Mouse (Mus musculus): Measurements from ENCODE around the gene Duxbl3.
"Not testable (repeated sequence)": the region's sequence is repeated elsewhere in the genome, so short reads cannot be mapped to it uniquely, and the experiment has no call there.

The Duxbl3 gene

GRCm38 (mm10) chr14:26257756-26258617 lies at the start of gene Duxbl3:
Duxbl3 (plus strand) TSS chr14:26257962.
- not testable (repeated sequence) for DNase-seq (ENCODE audit: low spot score)

- DNase-seq (ENCODE audit: low spot score), result not testable (repeated sequence)
Observed at GRCm38 (mm10) chr14:26216233-26217000, 41.3 kb upstream of the Duxbl3 start.

GRCm38 (mm10) chr14:26237183-26237582 lies 20.6 kb upstream of the Duxbl3 start:
- DNase-seq (ENCODE audit: low spot score), result not testable (repeated sequence)

GRCm38 (mm10) chr14:26258729-26259128 lies 967 bp downstream of the Duxbl3 start:
- not testable (repeated sequence) for DNase-seq (ENCODE audit: low spot score)

- DNase-seq (ENCODE audit: low spot score), result not testable (repeated sequence)
Observed at GRCm38 (mm10) chr14:26286737-26287136, 29.0 kb downstream of the Duxbl3 start.

- no peak for DNase-seq (ENCODE audit: low spot score)
Observed at GRCm38 (mm10) chr14:26293859-26294258, 36.1 kb downstream of the Duxbl3 start.

- no peak for DNase-seq (ENCODE audit: low spot score)
Observed at GRCm38 (mm10) chr14:26297055-26297454, 39.3 kb downstream of the Duxbl3 start.

GRCm38 (mm10) chr14:26297484-26297883 lies 39.7 kb downstream of the Duxbl3 start:
- DNase-seq (ENCODE audit: low spot score), result no peak

GRCm38 (mm10) chr14:26303111-26303510 lies 45.3 kb downstream of the Duxbl3 start:
- peak; percentile 6 for DNase-seq (ENCODE audit: low spot score)

- no peak for DNase-seq (ENCODE audit: low spot score)
Observed at GRCm38 (mm10) chr14:26306032-26306431, 48.3 kb downstream of the Duxbl3 start.

- DNase-seq (ENCODE audit: low spot score), result no peak
Observed at GRCm38 (mm10) chr14:26308813-26309212, 51.1 kb downstream of the Duxbl3 start.

- no peak for DNase-seq (ENCODE audit: low spot score)
Observed at GRCm38 (mm10) chr14:26309511-26309910, 51.7 kb downstream of the Duxbl3 start.

- DNase-seq (ENCODE audit: low spot score), result no peak
Observed at GRCm38 (mm10) chr14:26316246-26316730, 58.5 kb downstream of the Duxbl3 start.

All from urinary bladder, postnatal 25 days (tissue).